Mouse (Mus musculus): ENCODE data around the gene Sphk2. TPM values are rescaled to one million over a fixed set of nuclear protein-coding genes. Genes with fewer than 3 reads are reported as not detected.

Sphk2 gene
- total and polyA plus RNA-seq, 2 experiments from 2014 or later = 15.8 to 23.5 TPM

DNA sequence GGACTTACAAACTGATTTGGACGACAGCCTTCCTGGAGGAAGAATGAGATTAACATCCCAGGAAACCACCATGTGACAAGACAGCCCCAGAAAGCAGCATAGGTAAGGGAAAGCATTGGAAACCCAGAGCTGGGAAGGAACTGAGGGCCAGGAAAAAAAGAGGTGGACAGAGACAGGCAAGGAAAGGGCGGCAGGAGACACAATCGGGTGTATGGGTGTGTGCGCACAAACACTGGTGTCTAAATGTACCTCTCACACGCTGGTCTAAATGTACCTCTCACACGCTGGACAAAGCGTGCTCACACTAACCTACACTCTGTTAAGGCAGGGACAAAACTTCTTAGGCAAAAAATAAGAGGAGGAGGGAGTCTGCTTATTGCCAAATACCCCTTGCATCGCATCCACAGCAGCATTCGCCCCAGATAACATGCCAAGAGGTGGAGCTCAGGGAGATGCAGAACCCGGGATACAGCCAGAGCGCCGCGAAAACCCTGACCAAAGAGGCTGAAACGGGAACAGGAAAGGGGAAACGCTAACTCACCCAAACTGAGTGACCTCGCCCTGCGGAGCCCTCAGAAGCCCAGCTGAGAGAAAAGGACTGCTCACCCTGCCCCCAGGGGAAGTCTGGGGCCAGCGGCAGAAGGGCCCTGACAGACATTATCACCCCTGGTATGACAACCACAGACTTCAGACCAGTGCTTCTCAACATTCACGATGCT, 1.9 kb downstream of the Sphk2 start:
- WGBS = 83% methylated on average over 19 of the region's 19 CpGs
- no peaks in the 10 kb centered on the region for H3K9me3 ChIP-seq (ENCODE audit: low read length)
- peaks cover 9% of the 10 kb centered on the region for H3K4me1 ChIP-seq (ENCODE audit: insufficient read depth, low read length)
- H3K36me3 ChIP-seq (ENCODE audit: insufficient read depth, low read length) = peaks cover 35% of the 10 kb centered on the region
- H3K4me2 ChIP-seq (ENCODE audit: low read depth, low read length, poor library complexity, severe bottlenecking) = peak overlapping the region; percentile 93
- no peak for ATAC-seq (ENCODE audit: low FRiP score)
- peak overlapping the region; percentile 78 for H3K9ac ChIP-seq (replicated peaks; ENCODE audit: low read length, poor library complexity, severe bottlenecking)
- H3K27me3 ChIP-seq (ENCODE audit: insufficient read depth, low read length) = no peaks in the 10 kb centered on the region
- no peak for DNase-seq (ENCODE audit: low spot score)
- no peak for TF ChIP-seq CTCF (IDR thresholded peaks at IDR 0.05)
- H3K4me3 ChIP-seq (ENCODE audit: low read depth, low read length) = peak overlapping the region; percentile 70
- peak overlapping the region; percentile 62; the same call in 1 of the 2 replicates for H3K27ac ChIP-seq (ENCODE audit: low read depth, low read length)

DNA sequence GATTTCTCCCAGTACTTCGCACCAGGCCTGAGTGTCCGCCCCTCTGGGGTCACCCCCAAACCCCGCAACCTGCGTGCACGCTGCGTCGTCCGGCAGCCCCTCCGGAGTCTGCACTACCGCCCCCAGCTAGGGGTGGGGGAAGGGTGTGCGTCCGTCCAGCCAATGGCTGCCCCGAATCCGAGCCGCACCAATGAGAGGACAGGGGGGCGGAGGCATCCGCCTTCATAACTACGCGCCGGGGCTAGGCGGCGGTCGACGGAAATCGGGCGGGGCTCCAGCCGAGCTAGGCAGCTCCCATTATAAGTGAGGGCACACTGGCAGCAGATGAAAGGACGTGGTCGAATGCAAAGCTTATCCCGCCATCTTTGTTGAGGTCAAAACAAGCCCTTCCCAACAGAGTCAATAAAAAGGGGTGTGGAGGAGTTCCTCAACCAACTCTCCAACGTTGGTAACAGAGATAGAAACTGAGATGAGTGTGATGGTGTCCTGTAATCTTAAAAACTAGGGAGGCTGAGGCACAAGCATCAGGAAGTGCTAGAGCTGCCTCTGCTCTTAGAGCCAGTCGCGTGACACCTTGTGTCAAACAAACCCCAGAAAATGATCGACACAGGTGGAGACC, 2.6 kb downstream of the Sphk2 start, which contains the start of gene Rpl18:
Rpl18 (plus strand) TSS at position 368 of the 619 bp plus-strand sequence.
- 7% methylated on average over 34 of the region's 34 CpGs for WGBS
- H3K36me3 ChIP-seq (ENCODE audit: insufficient read depth, low read length) = peaks cover 36% of the 10 kb centered on the region
- no peaks in the 10 kb centered on the region for H3K9me3 ChIP-seq (ENCODE audit: low read length)
- H3K4me2 ChIP-seq (ENCODE audit: low read depth, low read length, poor library complexity, severe bottlenecking) = peak within 1 kb of the TSS; percentile 93
- peaks cover 9% of the 10 kb centered on the region for H3K4me1 ChIP-seq (ENCODE audit: insufficient read depth, low read length)
- H3K9ac ChIP-seq (replicated peaks; ENCODE audit: low read length, poor library complexity, severe bottlenecking) = peak within 1 kb of the TSS; percentile 78
- TF ChIP-seq CTCF (IDR thresholded peaks at IDR 0.05) = no peak; the same call in 1 of the 2 replicates
- ATAC-seq (ENCODE audit: low FRiP score) (peak; percentile 90), DNase-seq (ENCODE audit: low spot score) (peak; percentile 99)
- peak within 1 kb of the TSS; percentile 70 for H3K4me3 ChIP-seq (ENCODE audit: low read depth, low read length)
- H3K27ac ChIP-seq (ENCODE audit: low read depth, low read length) = peak within 1 kb of the TSS; percentile 62
- no peaks in the 10 kb centered on the region for H3K27me3 ChIP-seq (ENCODE audit: insufficient read depth, low read length)

DNA sequence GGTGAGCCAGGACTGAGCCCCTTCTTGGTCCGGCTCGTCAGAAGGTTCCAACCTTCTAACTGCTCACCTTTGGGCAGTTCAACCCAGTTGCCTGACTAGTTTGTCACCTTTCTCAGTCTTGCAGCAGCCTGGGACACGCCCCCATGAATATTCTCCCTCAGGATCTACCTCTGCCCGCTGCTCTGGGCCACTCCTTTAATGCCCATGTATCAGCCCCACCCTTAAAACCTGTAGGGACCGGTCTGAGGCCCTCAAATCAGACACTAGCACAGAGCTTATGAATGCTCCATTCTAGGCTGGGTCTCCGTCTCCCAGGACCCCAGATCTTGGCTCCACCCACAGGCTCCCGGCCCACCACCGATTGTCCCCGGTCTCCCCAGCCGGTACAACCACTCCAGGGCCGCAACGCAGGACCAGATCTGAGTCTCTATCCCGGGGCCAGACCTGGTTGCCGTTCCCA, 3.1 kb downstream of the Sphk2 start:
- peaks cover 32% of the 10 kb centered on the region for H3K36me3 ChIP-seq (ENCODE audit: insufficient read depth, low read length)
- peak overlapping the region; percentile 93 for H3K4me2 ChIP-seq (ENCODE audit: low read depth, low read length, poor library complexity, severe bottlenecking)
- peaks cover 12% of the 10 kb centered on the region for H3K4me1 ChIP-seq (ENCODE audit: insufficient read depth, low read length)
- WGBS = 14% methylated on average over 14 of the region's 14 CpGs
- no peaks in the 10 kb centered on the region for H3K27me3 ChIP-seq (ENCODE audit: insufficient read depth, low read length)
- H3K9me3 ChIP-seq (ENCODE audit: low read length) = no peaks in the 10 kb centered on the region
- H3K27ac ChIP-seq (ENCODE audit: low read depth, low read length) = peak overlapping the region; percentile 60
- no peak for TF ChIP-seq CTCF (IDR thresholded peaks at IDR 0.05)
- peak overlapping the region; percentile 70 for H3K4me3 ChIP-seq (ENCODE audit: low read depth, low read length)
- H3K9ac ChIP-seq (replicated peaks; ENCODE audit: low read length, poor library complexity, severe bottlenecking) = peak overlapping the region; percentile 78
- DNase-seq (ENCODE audit: low spot score) (no peak), ATAC-seq (ENCODE audit: low FRiP score) (no peak; the same call in none of the 2 replicates)

DNA sequence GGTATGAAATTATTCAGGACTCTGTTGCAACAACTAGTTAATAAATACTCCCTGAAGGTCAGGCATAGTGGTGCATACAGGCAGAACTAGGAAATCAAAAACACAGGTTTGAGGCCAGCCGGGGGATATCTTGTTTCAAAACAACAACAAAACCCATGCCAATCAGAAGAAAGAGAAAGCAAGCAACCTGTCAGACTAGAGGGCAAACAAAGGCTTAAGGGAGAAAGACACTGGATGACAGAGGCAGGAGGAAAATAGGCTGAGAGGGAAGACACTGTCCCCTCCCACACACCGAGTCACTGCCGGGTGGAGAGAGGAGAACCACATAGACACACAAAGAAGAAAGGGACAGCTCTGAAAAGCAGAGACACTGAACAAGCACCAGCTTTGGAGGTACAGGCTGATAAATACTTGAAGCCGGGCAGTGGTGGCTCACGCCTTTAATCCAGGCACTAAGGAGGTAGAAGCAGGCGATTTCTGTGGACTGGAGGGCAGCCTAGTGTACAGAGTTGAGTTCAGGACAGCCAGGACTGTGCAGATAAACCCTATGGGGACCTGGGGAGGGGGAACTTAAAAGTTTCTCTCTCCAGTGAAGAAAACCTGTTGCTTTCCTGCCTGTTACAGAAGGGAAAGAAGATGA, 3.8 kb downstream of the Sphk2 start:
- DNase-seq (ENCODE audit: low spot score) (no peak), ATAC-seq (ENCODE audit: low FRiP score) (no peak)
- Histone ChIP-seq H3K4me2 (ENCODE audit: low read depth, low read length, poor library complexity, severe bottlenecking) (peak overlapping the region; percentile 93), H3K4me3 (ENCODE audit: low read depth, low read length) (peak overlapping the region; percentile 70; the same call in 1 of the 2 replicates), H3K27ac (ENCODE audit: low read depth, low read length) (no peak overlapping the region), H3K4me1 (ENCODE audit: insufficient read depth, low read length) (peaks cover 14% of the 10 kb centered on the region), H3K36me3 (ENCODE audit: insufficient read depth, low read length) (peaks cover 32% of the 10 kb centered on the region), H3K27me3 (ENCODE audit: insufficient read depth, low read length) (no peaks in the 10 kb centered on the region), H3K9me3 (ENCODE audit: low read length) (no peaks in the 10 kb centered on the region), H3K9ac (replicated peaks; ENCODE audit: low read length, poor library complexity, severe bottlenecking) (peak overlapping the region; percentile 78)
- no peak for TF ChIP-seq CTCF (IDR thresholded peaks at IDR 0.05)
- 76% methylated on average over 6 of the region's 6 CpGs for whole genome bisulfite sequencing

DNA sequence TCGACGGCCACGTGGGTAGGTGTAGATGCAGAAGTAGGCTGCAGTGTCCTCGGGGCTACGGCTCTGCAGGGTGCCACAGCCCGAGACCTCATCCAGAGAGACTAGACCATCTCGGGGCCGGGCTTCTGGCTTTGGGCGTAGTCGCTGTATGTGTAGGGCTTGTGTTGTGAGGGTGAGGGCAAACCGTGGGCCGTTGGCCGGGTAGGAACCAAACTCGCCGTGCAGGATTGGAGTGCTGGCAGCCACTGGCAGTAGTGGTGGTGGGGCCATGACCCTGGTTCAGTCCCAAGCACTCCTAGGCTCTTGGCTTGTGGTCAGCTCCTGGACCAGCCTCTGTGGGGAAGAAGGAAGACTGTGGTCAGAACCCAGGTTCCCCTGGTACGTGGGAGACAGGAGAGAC, 4.4 kb downstream of the Sphk2 start:
- DNase-seq (ENCODE audit: low spot score) = no peak
- TF ChIP-seq CTCF (IDR thresholded peaks at IDR 0.05) = no peak
- Histone ChIP-seq H3K4me3 (ENCODE audit: low read depth, low read length) (no peak overlapping the region), H3K9ac (replicated peaks; ENCODE audit: low read length, poor library complexity, severe bottlenecking) (no peak overlapping the region), H3K9me3 (ENCODE audit: low read length) (no peaks in the 10 kb centered on the region), H3K36me3 (ENCODE audit: insufficient read depth, low read length) (peaks cover 32% of the 10 kb centered on the region), H3K27me3 (ENCODE audit: insufficient read depth, low read length) (no peaks in the 10 kb centered on the region), H3K27ac (ENCODE audit: low read depth, low read length) (no peak overlapping the region), H3K4me1 (ENCODE audit: insufficient read depth, low read length) (peaks cover 17% of the 10 kb centered on the region), H3K4me2 (ENCODE audit: low read depth, low read length, poor library complexity, severe bottlenecking) (no peak overlapping the region)
- WGBS = 92% methylated on average over 16 of the region's 16 CpGs
- no peak for ATAC-seq (ENCODE audit: low FRiP score)
